Mouse (Mus musculus): ENCODE data around the gene Mroh3. TPM values are rescaled to one million over a fixed set of nuclear protein-coding genes. Genes with fewer than 3 reads are reported as not detected.

Gene Mroh3
- 0.32 TPM in 1 of 2 replicates, not detected in the other for polyA plus RNA-seq (2015; fragmentation: Nextera tagmentation; extraction: Ambion mirVana)

GRCm38 (mm10) chr1:136212803-136213202, at the start of gene Mroh3:
Gene Mroh3, minus strand, starts transcription at chr1:136212828.
- peaks cover 19% of the 10 kb centered on the region; the same call in 1 of the 2 replicates for H3K36me3 ChIP-seq
- no peaks in the 10 kb centered on the region for H3K27me3 ChIP-seq
- peaks cover 9% of the 10 kb centered on the region; the same call in 1 of the 2 replicates for H3K4me1 ChIP-seq
- no peak within 1 kb of the TSS for H3K9ac ChIP-seq
- no peak within 1 kb of the TSS for H3K27ac ChIP-seq (replicated peaks)
- H3K4me3 ChIP-seq (replicated peaks) = no peak within 1 kb of the TSS
- no peak for ATAC-seq (ENCODE audit: insufficient number of reproducible peaks, low FRiP score, low TSS enrichment, low read depth)
- no peaks in the 10 kb centered on the region for H3K9me3 ChIP-seq (replicated peaks)
- no peak within 1 kb of the TSS for H3K4me2 ChIP-seq (replicated peaks)
- WGBS = 34% methylated on average over 3 of the region's 3 CpGs

GRCm38 (mm10) chr1:136260635-136261238, 48.1 kb upstream of the Mroh3 start, which contains the start of gene Gpr25:
Gene Gpr25, minus strand, starts transcription at chr1:136260873.
- peak within 1 kb of the TSS; percentile 3; the same call in 1 of the 2 replicates for H3K9ac ChIP-seq
- no peaks in the 10 kb centered on the region for H3K9me3 ChIP-seq (replicated peaks)
- no peak within 1 kb of the TSS for H3K27ac ChIP-seq (replicated peaks)
- WGBS = 10% methylated on average over 28 of the region's 28 CpGs
- peaks cover 52% of the 10 kb centered on the region for H3K27me3 ChIP-seq
- no peak for ATAC-seq (ENCODE audit: insufficient number of reproducible peaks, low FRiP score, low TSS enrichment, low read depth)
- H3K36me3 ChIP-seq = no peaks in the 10 kb centered on the region
- peaks cover 16% of the 10 kb centered on the region for H3K4me1 ChIP-seq
- peak within 1 kb of the TSS; percentile 93 for H3K4me2 ChIP-seq (replicated peaks)
- peak within 1 kb of the TSS; percentile 55 for H3K4me3 ChIP-seq (replicated peaks)

- Histone ChIP-seq H3K4me3 (replicated peaks) (peak overlapping the region; percentile 55), H3K9me3 (replicated peaks) (no peaks in the 10 kb centered on the region), H3K27me3 (peaks cover 52% of the 10 kb centered on the region), H3K36me3 (no peaks in the 10 kb centered on the region), H3K4me1 (peaks cover 16% of the 10 kb centered on the region), H3K27ac (replicated peaks) (no peak overlapping the region), H3K9ac (peak overlapping the region; percentile 3; the same call in 1 of the 2 replicates), H3K4me2 (replicated peaks) (peak overlapping the region; percentile 93)
- WGBS = under 1% methylated on average over 89 of the region's 95 CpGs
- peak; percentile 65 for ATAC-seq (ENCODE audit: insufficient number of reproducible peaks, low FRiP score, low TSS enrichment, low read depth)
These were observed 47.4 kb upstream of the Mroh3 start for GRCm38 (mm10) chr1:136259893-136260634.

GRCm38 (mm10) chr1:136259543-136259892, 46.9 kb upstream of the Mroh3 start:
- Histone ChIP-seq H3K4me1 (peaks cover 16% of the 10 kb centered on the region), H3K9ac (0 out of 2 replicates have a peak overlapping the region, but pooled peaks have one; percentile 3), H3K4me3 (replicated peaks) (peak overlapping the region; percentile 55), H3K27me3 (peaks cover 52% of the 10 kb centered on the region), H3K4me2 (replicated peaks) (peak overlapping the region; percentile 93), H3K27ac (replicated peaks) (no peak overlapping the region), H3K9me3 (replicated peaks) (no peaks in the 10 kb centered on the region), H3K36me3 (no peaks in the 10 kb centered on the region)
- no peak for ATAC-seq (ENCODE audit: insufficient number of reproducible peaks, low FRiP score, low TSS enrichment, low read depth)
- 3% methylated on average over 16 of the region's 16 CpGs for WGBS

GRCm38 (mm10) chr1:136258495-136258894, 45.9 kb upstream of the Mroh3 start:
- H3K9me3 ChIP-seq (replicated peaks) = no peaks in the 10 kb centered on the region
- H3K36me3 ChIP-seq = no peaks in the 10 kb centered on the region
- H3K27me3 ChIP-seq = peaks cover 52% of the 10 kb centered on the region
- ATAC-seq (ENCODE audit: insufficient number of reproducible peaks, low FRiP score, low TSS enrichment, low read depth) = no peak
- H3K4me3 ChIP-seq (replicated peaks) = no peak overlapping the region
- no peak overlapping the region for H3K27ac ChIP-seq (replicated peaks)
- no peak overlapping the region for H3K9ac ChIP-seq
- no peak overlapping the region for H3K4me2 ChIP-seq (replicated peaks)
- WGBS = 54% methylated on average over 9 of the region's 9 CpGs
- H3K4me1 ChIP-seq = peaks cover 16% of the 10 kb centered on the region

GRCm38 (mm10) chr1:136255657-136256056, 43.0 kb upstream of the Mroh3 start:
- no peak for ATAC-seq (ENCODE audit: insufficient number of reproducible peaks, low FRiP score, low TSS enrichment, low read depth)
- no peaks in the 10 kb centered on the region for H3K9me3 ChIP-seq (replicated peaks)
- H3K4me2 ChIP-seq (replicated peaks) = no peak overlapping the region
- no peak overlapping the region for H3K9ac ChIP-seq
- H3K36me3 ChIP-seq = no peaks in the 10 kb centered on the region
- 35% methylated on average over 8 of the region's 8 CpGs for WGBS
- H3K4me3 ChIP-seq (replicated peaks) = no peak overlapping the region
- H3K4me1 ChIP-seq = peaks cover 13% of the 10 kb centered on the region
- peaks cover 33% of the 10 kb centered on the region for H3K27me3 ChIP-seq
- no peak overlapping the region for H3K27ac ChIP-seq (replicated peaks)

- no peak overlapping the region for H3K4me2 ChIP-seq (replicated peaks)
- no peak overlapping the region for H3K4me3 ChIP-seq (replicated peaks)
- no peaks in the 10 kb centered on the region for H3K36me3 ChIP-seq
- ATAC-seq (ENCODE audit: insufficient number of reproducible peaks, low FRiP score, low TSS enrichment, low read depth) = peak; percentile 39; the same call in 1 of the 2 replicates
- peaks cover 8% of the 10 kb centered on the region for H3K4me1 ChIP-seq
- H3K27me3 ChIP-seq = peaks cover 28% of the 10 kb centered on the region
- no peak overlapping the region for H3K27ac ChIP-seq (replicated peaks)
- 41% methylated on average over 6 of the region's 6 CpGs for WGBS
- H3K9me3 ChIP-seq (replicated peaks) = no peaks in the 10 kb centered on the region
- no peak overlapping the region for H3K9ac ChIP-seq
These were observed 42.5 kb upstream of the Mroh3 start for GRCm38 (mm10) chr1:136255174-136255573.

- WGBS = 79% methylated on average over 10 of the region's 10 CpGs
These were observed 42.0 kb upstream of the Mroh3 start for GRCm38 (mm10) chr1:136254503-136255065.

GRCm38 (mm10) chr1:136253472-136253871, 40.8 kb upstream of the Mroh3 start:
- no peaks in the 10 kb centered on the region for H3K36me3 ChIP-seq
- H3K4me3 ChIP-seq (replicated peaks) = no peak overlapping the region
- H3K4me1 ChIP-seq = no peaks in the 10 kb centered on the region
- H3K27ac ChIP-seq (replicated peaks) = no peak overlapping the region
- no peak; the same call in 1 of the 2 replicates for ATAC-seq (ENCODE audit: insufficient number of reproducible peaks, low FRiP score, low TSS enrichment, low read depth)
- H3K4me2 ChIP-seq (replicated peaks) = no peak overlapping the region
- peaks cover 12% of the 10 kb centered on the region for H3K27me3 ChIP-seq
- H3K9ac ChIP-seq = no peak overlapping the region
- 12% methylated on average over 2 of the region's 2 CpGs for WGBS
- H3K9me3 ChIP-seq (replicated peaks) = no peaks in the 10 kb centered on the region

More at GRCm38 (mm10) chr1:136254503-136255065, 42.0 kb upstream of the Mroh3 start:
- Histone ChIP-seq H3K27me3 (peaks cover 23% of the 10 kb centered on the region), H3K4me1 (peaks cover 2% of the 10 kb centered on the region), H3K4me3 (replicated peaks) (no peak overlapping the region), H3K9ac (no peak overlapping the region), H3K9me3 (replicated peaks) (no peaks in the 10 kb centered on the region), H3K36me3 (no peaks in the 10 kb centered on the region), H3K4me2 (replicated peaks) (no peak overlapping the region), H3K27ac (replicated peaks) (no peak overlapping the region)
- no peak for ATAC-seq (ENCODE audit: insufficient number of reproducible peaks, low FRiP score, low TSS enrichment, low read depth)

- ATAC-seq (ENCODE audit: insufficient number of reproducible peaks, low FRiP score, low TSS enrichment, low read depth) = no peak
- WGBS = 50% methylated on average over 5 of the region's 5 CpGs
- H3K9me3 ChIP-seq (replicated peaks) = no peaks in the 10 kb centered on the region
- no peak overlapping the region for H3K4me2 ChIP-seq (replicated peaks)
- H3K4me3 ChIP-seq (replicated peaks) = no peak overlapping the region
- H3K27ac ChIP-seq (replicated peaks) = no peak overlapping the region
- H3K9ac ChIP-seq = no peak overlapping the region
- H3K4me1 ChIP-seq = no peaks in the 10 kb centered on the region
- no peaks in the 10 kb centered on the region for H3K27me3 ChIP-seq
- no peaks in the 10 kb centered on the region for H3K36me3 ChIP-seq
These were observed 37.0 kb upstream of the Mroh3 start for GRCm38 (mm10) chr1:136249662-136250061.

GRCm38 (mm10) chr1:136247393-136247792, 34.8 kb upstream of the Mroh3 start:
- H3K4me1 ChIP-seq = no peaks in the 10 kb centered on the region
- no peak overlapping the region for H3K27ac ChIP-seq (replicated peaks)
- H3K9me3 ChIP-seq (replicated peaks) = no peaks in the 10 kb centered on the region
- 81% methylated on average over 5 of the region's 5 CpGs for WGBS
- no peaks in the 10 kb centered on the region for H3K36me3 ChIP-seq
- no peak for ATAC-seq (ENCODE audit: insufficient number of reproducible peaks, low FRiP score, low TSS enrichment, low read depth)
- no peaks in the 10 kb centered on the region for H3K27me3 ChIP-seq
- H3K4me3 ChIP-seq (replicated peaks) = no peak overlapping the region
- H3K4me2 ChIP-seq (replicated peaks) = no peak overlapping the region
- no peak overlapping the region for H3K9ac ChIP-seq

Data from embryonic facial prominence, embryonic 15.5 days (tissue).